Mouse (Mus musculus) limb, embryonic 11.5 days (tissue): ENCODE data around the gene 4930486L24Rik. TPM values are rescaled to one million over a fixed set of nuclear protein-coding genes. Genes with fewer than 3 reads are reported as not detected.
A peak's percentile ranks its signal among the peaks of the same experiment; 100 is the strongest.

Source experiments
- ATAC-seq: fragments of 200-750 bp; cut with Nextera tagmentation; 2 replicates; pipeline ENCODE4 v1.8.0; 2017; ENCODE audit warnings: low read depth; ENCODE audit not compliant: insufficient number of reproducible peaks, low FRiP score, low TSS enrichment
- DNase-seq: peaks from one replicate; pipeline ENCODE4 v3.0.0-alpha.2; 2015; ENCODE audit warnings: low spot score
- H3K27ac ChIP-seq: fragments of 300-500 bp; sonication (generic); replicated peaks from 2 replicates; pipeline ENCODE4 v1.5.1; 2014; ENCODE audit warnings: low read depth, mild to moderate bottlenecking, low read length
- H3K27me3 ChIP-seq: fragments of 300-500 bp; sonication (generic); 2 replicates; pipeline ENCODE4 v1.6.1; 2014; ENCODE audit warnings: mild to moderate bottlenecking, low read length, mixed read lengths; ENCODE audit not compliant: control insufficient read depth, insufficient read depth
- H3K36me3 ChIP-seq: fragments of 300-500 bp; sonication (generic); 2 replicates; pipeline ENCODE4 v1.6.1; 2014; ENCODE audit warnings: mild to moderate bottlenecking, low read length, moderate library complexity, mixed read lengths; ENCODE audit not compliant: control insufficient read depth, insufficient read depth
- H3K4me1 ChIP-seq: fragments of 300-500 bp; sonication (generic); 2 replicates; pipeline ENCODE4 v1.6.1; 2014; ENCODE audit warnings: low read length, mixed read lengths; ENCODE audit not compliant: control insufficient read depth, insufficient read depth
- H3K4me2 ChIP-seq: fragments of 300-500 bp; sonication (generic); 2 replicates; pipeline ENCODE4 v1.6.1; 2014; ENCODE audit warnings: low read depth, mild to moderate bottlenecking, moderate library complexity; ENCODE audit not compliant: severe bottlenecking
- H3K4me3 ChIP-seq: fragments of 300-500 bp; sonication (generic); 2 replicates; pipeline ENCODE4 v1.5.1; 2014; ENCODE audit warnings: low read depth, low read length
- H3K9ac ChIP-seq: fragments of 300-500 bp; sonication (generic); 2 replicates; pipeline ENCODE4 v1.6.1; 2014; ENCODE audit warnings: mild to moderate bottlenecking, low read length
- H3K9me3 ChIP-seq: fragments of 300-500 bp; sonication (generic); 2 replicates; pipeline ENCODE4 v1.6.1; 2016; ENCODE audit warnings: low read length; ENCODE audit not compliant: control insufficient read depth
- WGBS: fragments of 180-500 bp; shearing (Covaris S2); extraction: QIAGEN DNeasy Blood & Tissue Kit; methylation state at CpG from one replicate; pipeline ENCODE4 v1.1.7; 2014; 5-methylcytosine and 5-hydroxymethylcytosine counted together
- polyA plus RNA-seq: library from polyadenylated mRNA; unstranded; fragments of >200 nt; fragmentation: Nextera tagmentation; extraction: Ambion mirVana; gene quantifications from 2 replicates; pipeline ENCODE4 v1.2.1, GENCODE M21; 2014

Gene 4930486L24Rik
- polyA plus RNA-seq, 1 experiment from 2014 or later, result not detected

- no peaks in the 10 kb centered on the region for H3K4me1 ChIP-seq
- no peaks in the 10 kb centered on the region for H3K36me3 ChIP-seq
- no peak overlapping the region for H3K27ac ChIP-seq
- 78% methylated on average over 6 of the region's 6 CpGs for WGBS
- no peak for DNase-seq
- no peak overlapping the region for H3K4me2 ChIP-seq
- H3K27me3 ChIP-seq, result no peaks in the 10 kb centered on the region
- H3K4me3 ChIP-seq, result no peak overlapping the region
- no peak overlapping the region for H3K9ac ChIP-seq
- H3K9me3 ChIP-seq, result no peaks in the 10 kb centered on the region
- no peak for ATAC-seq
These were observed 21.6 kb downstream of the 4930486L24Rik start for GRCm38 (mm10) chr13:60842703-60843102.

DNA sequence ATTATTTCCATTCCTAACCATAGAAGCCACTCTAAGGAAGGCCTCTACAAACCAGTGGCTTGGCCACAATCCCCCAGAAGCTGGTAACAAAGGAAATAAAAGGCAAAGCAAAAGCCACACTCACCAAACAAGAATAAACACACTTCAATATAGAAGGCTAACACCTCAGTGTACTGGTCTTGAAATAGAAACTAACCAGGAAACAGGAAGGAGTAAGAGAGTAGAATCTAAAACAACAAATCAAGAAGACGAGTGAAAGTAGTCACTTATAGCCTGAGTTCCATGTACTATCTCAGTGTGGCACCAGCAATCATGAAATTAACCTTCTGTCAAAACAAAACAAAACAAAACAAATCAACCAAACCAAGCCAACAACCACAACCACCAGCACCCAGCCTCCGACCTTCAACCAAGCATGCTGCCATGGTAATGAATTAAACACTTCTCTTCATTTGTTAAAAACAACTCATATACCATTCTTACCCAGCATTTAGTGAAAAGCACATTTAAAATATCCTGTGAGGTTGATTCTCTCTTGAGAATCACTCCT lies 24.8 kb downstream of the 4930486L24Rik start:
- no peak overlapping the region for H3K9ac ChIP-seq
- H3K27ac ChIP-seq, result no peak overlapping the region
- no peaks in the 10 kb centered on the region for H3K4me1 ChIP-seq
- H3K9me3 ChIP-seq, result no peaks in the 10 kb centered on the region
- no peak overlapping the region for H3K4me2 ChIP-seq
- no peaks in the 10 kb centered on the region for H3K36me3 ChIP-seq
- H3K27me3 ChIP-seq, result no peaks in the 10 kb centered on the region
- ATAC-seq (no peak), DNase-seq (no peak)
- no peak overlapping the region for H3K4me3 ChIP-seq
- WGBS, result 85% methylated on average over 2 of the region's 2 CpGs

DNA sequence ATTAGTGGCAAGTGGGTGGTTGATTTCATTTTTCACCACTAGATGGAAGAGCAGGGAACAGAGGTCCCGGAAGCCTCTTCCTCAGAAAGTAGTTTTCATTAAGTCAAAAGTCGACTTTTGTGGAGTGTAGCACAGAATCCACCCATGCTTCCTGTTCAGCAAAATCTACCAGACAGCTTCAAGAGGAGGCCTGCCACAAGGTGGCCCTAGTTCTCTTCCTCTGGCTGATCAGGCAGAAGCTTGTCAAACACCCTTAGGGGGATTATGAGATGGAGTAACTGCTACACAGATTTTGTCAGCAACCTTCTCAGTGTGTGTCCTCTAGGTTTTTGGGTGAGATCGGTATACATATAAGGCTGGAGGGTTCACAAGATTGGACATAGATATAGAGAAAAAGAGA lies 38.2 kb downstream of the 4930486L24Rik start:
- 59% methylated on average over 3 of the region's 3 CpGs for WGBS
- no peak overlapping the region for H3K4me2 ChIP-seq
- H3K27me3 ChIP-seq, result no peaks in the 10 kb centered on the region
- DNase-seq (no peak), ATAC-seq (no peak)
- H3K27ac ChIP-seq, result no peak overlapping the region
- no peaks in the 10 kb centered on the region for H3K4me1 ChIP-seq
- H3K9ac ChIP-seq, result no peak overlapping the region
- no peaks in the 10 kb centered on the region for H3K36me3 ChIP-seq
- no peaks in the 10 kb centered on the region for H3K9me3 ChIP-seq
- no peak overlapping the region for H3K4me3 ChIP-seq

DNA sequence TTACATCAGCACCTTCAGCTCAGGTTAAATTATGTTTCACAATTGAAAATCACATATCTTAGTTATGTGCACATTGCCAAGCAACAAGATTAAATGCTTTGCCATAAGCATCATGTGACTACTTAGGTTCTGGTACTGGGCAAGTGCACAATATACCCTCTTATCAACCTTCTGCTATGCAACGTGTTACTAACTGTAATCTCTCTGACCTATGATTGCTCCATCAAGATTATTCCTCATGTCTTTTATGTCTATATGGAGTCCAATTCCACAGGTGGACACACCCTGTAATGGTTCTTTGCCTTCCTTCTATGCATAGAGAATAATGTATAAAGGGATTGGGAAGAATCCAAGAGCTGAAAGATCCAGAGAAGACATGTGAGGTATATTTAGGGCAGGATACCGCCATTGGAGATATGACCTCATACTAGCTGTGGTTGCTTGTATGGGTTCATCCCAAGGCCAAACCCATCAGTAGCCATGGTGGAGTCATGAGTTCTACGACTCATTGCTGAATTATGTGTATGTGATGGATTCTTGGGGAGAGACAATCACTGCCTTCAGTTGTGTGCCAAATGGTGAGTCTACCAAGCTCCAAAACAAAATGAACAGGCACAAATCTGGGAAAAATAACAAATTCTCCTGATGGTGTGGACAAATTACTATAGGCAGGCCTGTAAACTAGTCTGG lies 43.6 kb downstream of the 4930486L24Rik start:
- H3K4me3 ChIP-seq, result no peak overlapping the region
- ATAC-seq, result no peak
- H3K27ac ChIP-seq, result no peak overlapping the region
- 77% methylated on average over 3 of the region's 3 CpGs for WGBS
- H3K4me2 ChIP-seq, result no peak overlapping the region
- H3K4me1 ChIP-seq, result no peaks in the 10 kb centered on the region
- DNase-seq, result no peak
- no peaks in the 10 kb centered on the region for H3K36me3 ChIP-seq
- H3K9ac ChIP-seq, result no peak overlapping the region
- no peaks in the 10 kb centered on the region for H3K9me3 ChIP-seq
- H3K27me3 ChIP-seq, result no peaks in the 10 kb centered on the region

DNA sequence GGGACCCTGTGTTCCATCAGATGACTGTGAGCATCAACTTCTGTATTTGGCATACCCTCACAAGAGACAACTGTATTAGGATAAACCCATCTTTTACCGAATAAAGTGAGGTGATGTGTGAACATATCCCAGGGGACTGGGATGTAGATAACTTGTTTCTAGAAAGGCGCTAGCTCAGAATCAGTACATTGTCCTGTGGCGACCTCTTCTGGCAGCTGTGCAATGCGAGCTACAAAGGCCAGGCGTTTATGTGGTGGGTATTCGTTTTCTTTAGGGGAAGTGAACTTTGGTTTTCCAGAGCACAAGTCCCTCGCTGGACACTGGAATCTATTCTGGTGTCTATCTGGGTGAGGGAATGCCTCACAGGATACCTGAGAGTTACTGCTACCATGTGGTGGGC lies 44.8 kb downstream of the 4930486L24Rik start:
- DNase-seq, result peak; percentile 72
- no peaks in the 10 kb centered on the region for H3K9me3 ChIP-seq
- H3K27me3 ChIP-seq, result no peaks in the 10 kb centered on the region
- H3K4me3 ChIP-seq, result no peak overlapping the region
- no peak for ATAC-seq
- H3K9ac ChIP-seq, result no peak overlapping the region
- H3K4me2 ChIP-seq, result no peak overlapping the region
- no peak overlapping the region for H3K27ac ChIP-seq
- H3K4me1 ChIP-seq, result no peaks in the 10 kb centered on the region
- H3K36me3 ChIP-seq, result no peaks in the 10 kb centered on the region
- WGBS, result 8% methylated on average over 7 of the region's 7 CpGs

GRCm38 (mm10) chr13:60813722-60814121 lies 50.6 kb downstream of the 4930486L24Rik start:
- WGBS, result 75% methylated on average over 1 of the region's 1 CpGs
- Histone ChIP-seq H3K27ac (no peak overlapping the region), H3K36me3 (no peaks in the 10 kb centered on the region), H3K27me3 (no peaks in the 10 kb centered on the region), H3K4me3 (no peak overlapping the region), H3K4me2 (no peak overlapping the region), H3K9ac (no peak overlapping the region), H3K9me3 (no peaks in the 10 kb centered on the region), H3K4me1 (no peaks in the 10 kb centered on the region)
- ATAC-seq, result no peak
- DNase-seq, result no peak

GRCm38 (mm10) chr13:60812768-60813167 lies 51.5 kb downstream of the 4930486L24Rik start:
- Histone ChIP-seq H3K9ac (no peak overlapping the region), H3K27ac (no peak overlapping the region), H3K36me3 (no peaks in the 10 kb centered on the region), H3K4me3 (no peak overlapping the region), H3K4me1 (no peaks in the 10 kb centered on the region), H3K9me3 (no peaks in the 10 kb centered on the region), H3K27me3 (no peaks in the 10 kb centered on the region), H3K4me2 (no peak overlapping the region)
- WGBS, result 80% methylated on average over 6 of the region's 6 CpGs
- DNase-seq, result no peak
- no peak for ATAC-seq

DNA sequence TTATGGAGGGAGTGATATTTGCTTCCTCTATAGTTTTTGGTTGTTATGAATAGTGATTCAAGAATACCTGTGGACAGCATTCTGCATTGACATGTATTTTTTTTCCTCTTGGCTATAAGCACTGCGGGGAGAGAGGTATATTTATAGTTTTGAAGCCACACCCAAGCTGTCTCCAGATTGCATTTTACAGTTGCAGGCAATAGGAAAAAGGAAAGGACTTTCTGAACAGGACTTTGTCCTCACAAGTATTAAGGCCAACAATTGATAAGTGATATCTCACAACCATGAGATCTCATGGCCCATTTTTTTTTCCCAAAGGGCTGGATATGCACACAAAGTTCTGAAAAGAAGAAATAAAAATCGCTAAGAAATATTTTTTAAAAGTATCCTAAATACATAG lies 54.6 kb downstream of the 4930486L24Rik start:
- H3K4me3 ChIP-seq, result no peak overlapping the region
- WGBS, result 79% methylated on average over 2 of the region's 2 CpGs
- ATAC-seq, result no peak
- H3K4me1 ChIP-seq, result no peaks in the 10 kb centered on the region
- H3K36me3 ChIP-seq, result no peaks in the 10 kb centered on the region
- no peaks in the 10 kb centered on the region for H3K27me3 ChIP-seq
- no peak for DNase-seq
- no peak overlapping the region for H3K9ac ChIP-seq
- no peak overlapping the region for H3K4me2 ChIP-seq
- H3K27ac ChIP-seq, result no peak overlapping the region
- H3K9me3 ChIP-seq, result no peaks in the 10 kb centered on the region

- 81% methylated on average over 1 of the region's 1 CpGs for WGBS
- Histone ChIP-seq H3K4me3 (no peak within 1 kb of the TSS), H3K9me3 (no peaks in the 10 kb centered on the region), H3K27me3 (no peaks in the 10 kb centered on the region), H3K27ac (no peak within 1 kb of the TSS), H3K36me3 (no peaks in the 10 kb centered on the region), H3K4me2 (no peak within 1 kb of the TSS), H3K4me1 (no peaks in the 10 kb centered on the region), H3K9ac (no peak within 1 kb of the TSS)
- ATAC-seq (no peak), DNase-seq (no peak)
These were observed 61.5 kb downstream of the 4930486L24Rik start, which contains the start of gene Ctsll3 for GRCm38 (mm10) chr13:60802749-60803148. Gene Ctsll3 (minus strand): TSS chr13:60802849.
